Mouse (Mus musculus) liver, embryonic 11.5 days (tissue): ENCODE results near the gene Ms4a4d. TPM values are rescaled to one million over a fixed set of nuclear protein-coding genes. Genes with fewer than 3 reads are reported as not detected.
"Not testable (repeated sequence)": the region's sequence is repeated elsewhere in the genome, so short reads cannot be mapped to it uniquely, and the experiment has no call there.

Experiments used
- ATAC-seq: fragments of 200-750 bp; cut with Nextera tagmentation; replicated peaks from 2 replicates; pipeline ENCODE4 v1.8.0; 2017; ENCODE audit warnings: moderate number of reproducible peaks, mild to moderate bottlenecking, moderate TSS enrichment, moderate library complexity; ENCODE audit not compliant: low FRiP score
- DNase-seq: peaks from one replicate; pipeline ENCODE4 v3.0.0-alpha.2; 2017; ENCODE audit warnings: low spot score
- H3K27ac ChIP-seq: fragments of 300-500 bp; sonication (generic); 2 replicates; pipeline ENCODE4 v1.5.1; 2014; ENCODE audit warnings: mild to moderate bottlenecking, low read depth, low read length, control low read depth
- H3K27me3 ChIP-seq: fragments of 300-500 bp; sonication (generic); replicated peaks from 2 replicates; pipeline ENCODE4 v1.6.1; 2014; ENCODE audit warnings: low read length, mixed read lengths; ENCODE audit not compliant: control insufficient read depth, insufficient read depth
- H3K36me3 ChIP-seq: fragments of 300-500 bp; sonication (generic); 2 replicates; pipeline ENCODE4 v1.6.1; 2014; ENCODE audit warnings: mild to moderate bottlenecking, low read length, moderate library complexity, mixed read lengths; ENCODE audit not compliant: control insufficient read depth, insufficient read depth
- H3K4me1 ChIP-seq: fragments of 300-500 bp; sonication (generic); replicated peaks from 2 replicates; pipeline ENCODE4 v1.6.1; 2014; ENCODE audit warnings: low read length, mixed read lengths; ENCODE audit not compliant: control insufficient read depth, insufficient read depth
- H3K4me2 ChIP-seq: fragments of 300-500 bp; sonication (generic); 2 replicates; pipeline ENCODE4 v1.6.1; 2014; ENCODE audit warnings: mild to moderate bottlenecking, control low read depth, moderate library complexity
- H3K4me3 ChIP-seq: fragments of 300-500 bp; sonication (generic); 2 replicates; pipeline ENCODE4 v1.5.1; 2014; ENCODE audit warnings: low read depth, low read length, control low read depth
- H3K9ac ChIP-seq: fragments of 300-500 bp; sonication (generic); 2 replicates; pipeline ENCODE4 v1.6.1; 2014; ENCODE audit warnings: low read depth, low read length, control low read depth
- H3K9me3 ChIP-seq: fragments of 300-500 bp; sonication (generic); 2 replicates; pipeline ENCODE4 v1.6.1; 2016; ENCODE audit warnings: low read length, inconsistent platforms, mixed read lengths; ENCODE audit not compliant: control insufficient read depth
- WGBS: fragments of 180-500 bp; shearing (Covaris S2); extraction: QIAGEN DNeasy Blood & Tissue Kit; methylation state at CpG from one replicate; pipeline ENCODE4 v1.1.7; 2014; 5-methylcytosine and 5-hydroxymethylcytosine counted together
- polyA plus RNA-seq: library from polyadenylated mRNA; unstranded; fragments of >200 nt; fragmentation: Nextera tagmentation; extraction: Ambion mirVana; gene quantifications from 2 replicates; pipeline ENCODE4 v1.2.1, GENCODE M21; 2014

Gene Ms4a4d
- 0.29 and 0.31 TPM in 2 replicates for polyA plus RNA-seq

- no peaks in the 10 kb centered on the region for H3K9me3 ChIP-seq
- no peak within 1 kb of the TSS for H3K9ac ChIP-seq
- H3K4me1 ChIP-seq, result no peaks in the 10 kb centered on the region
- DNase-seq (no peak), ATAC-seq (no peak)
- H3K4me3 ChIP-seq, result no peak within 1 kb of the TSS
- no peaks in the 10 kb centered on the region for H3K36me3 ChIP-seq
- no peak within 1 kb of the TSS for H3K4me2 ChIP-seq
- no peaks in the 10 kb centered on the region for H3K27me3 ChIP-seq
- WGBS, result 14% methylated on average over 7 of the region's 7 CpGs
- no peak within 1 kb of the TSS for H3K27ac ChIP-seq
Observed at GRCm38 (mm10) chr19:11536593-11536992, at the start of gene Ms4a4d. Ms4a4d (plus strand) TSS chr19:11536801.

GRCm38 (mm10) chr19:11491406-11492189 is 45.0 kb upstream of the Ms4a4d start:
- DNase-seq (no peak), ATAC-seq (no peak)
- Histone ChIP-seq H3K9ac (no peak overlapping the region), H3K27me3 (no peaks in the 10 kb centered on the region), H3K4me1 (no peaks in the 10 kb centered on the region), H3K4me2 (no peak overlapping the region), H3K4me3 (no peak overlapping the region), H3K36me3 (no peaks in the 10 kb centered on the region), H3K27ac (no peak overlapping the region), H3K9me3 (no peaks in the 10 kb centered on the region)
- 61% methylated on average over 4 of the region's 4 CpGs for WGBS

- Histone ChIP-seq H3K4me1 (no peaks in the 10 kb centered on the region), H3K4me3 (no peak overlapping the region), H3K27me3 (no peaks in the 10 kb centered on the region), H3K9me3 (no peaks in the 10 kb centered on the region), H3K27ac (no peak overlapping the region), H3K4me2 (no peak overlapping the region), H3K9ac (no peak overlapping the region), H3K36me3 (no peaks in the 10 kb centered on the region)
- 83% methylated on average over 1 of the region's 1 CpGs for WGBS
- ATAC-seq (no peak), DNase-seq (no peak)
Observed at GRCm38 (mm10) chr19:11492671-11493070, 43.9 kb upstream of the Ms4a4d start.

DNA sequence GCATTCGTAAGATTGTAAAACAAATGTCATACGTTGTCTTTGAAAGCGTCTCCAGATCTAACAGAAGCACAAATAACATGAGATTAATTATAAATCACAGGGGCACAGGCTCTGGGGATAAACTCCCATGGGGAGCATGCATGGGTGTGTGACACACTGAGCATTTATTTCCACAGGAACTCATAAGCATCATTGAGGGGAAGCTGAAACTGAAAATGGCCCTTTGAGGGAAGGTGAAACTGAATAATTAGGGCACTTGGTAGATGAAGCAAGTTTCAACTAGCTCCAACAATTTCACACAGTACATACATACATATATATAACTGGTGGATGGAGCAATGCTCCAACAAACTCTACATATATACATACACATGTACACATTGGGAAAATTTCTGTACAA is 42.1 kb upstream of the Ms4a4d start:
- no peak overlapping the region for H3K4me3 ChIP-seq
- H3K4me1 ChIP-seq, result no peaks in the 10 kb centered on the region
- 77% methylated on average over 3 of the region's 3 CpGs for WGBS
- no peak for ATAC-seq
- no peaks in the 10 kb centered on the region for H3K9me3 ChIP-seq
- DNase-seq, result no peak
- H3K27ac ChIP-seq, result no peak overlapping the region
- H3K36me3 ChIP-seq, result no peaks in the 10 kb centered on the region
- H3K27me3 ChIP-seq, result no peaks in the 10 kb centered on the region
- no peak overlapping the region for H3K9ac ChIP-seq
- no peak overlapping the region for H3K4me2 ChIP-seq

DNA sequence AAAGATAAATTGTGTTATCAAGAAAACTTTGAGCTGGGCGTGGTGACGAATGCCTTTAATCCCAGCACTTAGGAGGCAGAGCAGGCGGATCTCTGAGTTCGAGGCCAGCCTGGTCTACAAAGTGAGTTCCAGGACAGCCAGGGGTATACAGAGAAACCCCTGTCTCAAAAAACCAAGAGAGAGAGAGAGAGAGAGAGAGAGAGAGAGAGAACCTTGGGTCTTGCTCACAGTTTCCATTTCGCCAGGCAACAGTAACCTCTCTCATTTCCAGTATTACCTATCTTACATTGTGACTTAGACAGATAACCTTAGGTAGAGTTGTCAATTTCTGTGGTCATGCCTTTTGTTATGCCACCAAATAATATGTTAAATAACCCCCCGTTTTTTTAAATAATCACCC is 40.2 kb upstream of the Ms4a4d start:
- WGBS, result 71% methylated on average over 6 of the region's 6 CpGs
- Histone ChIP-seq H3K27me3 (no peaks in the 10 kb centered on the region), H3K36me3 (no peaks in the 10 kb centered on the region), H3K4me3 (no peak overlapping the region), H3K4me1 (no peaks in the 10 kb centered on the region), H3K27ac (no peak overlapping the region), H3K4me2 (no peak overlapping the region), H3K9me3 (no peaks in the 10 kb centered on the region), H3K9ac (no peak overlapping the region)
- ATAC-seq (no peak), DNase-seq (no peak)

- 71% methylated on average over 1 of the region's 1 CpGs for WGBS
- DNase-seq, H3K4me3 ChIP-seq, H3K36me3 ChIP-seq, H3K4me2 ChIP-seq, H3K9ac ChIP-seq, H3K27ac ChIP-seq, ATAC-seq, H3K27me3 ChIP-seq, H3K4me1 ChIP-seq, H3K9me3 ChIP-seq: not testable (repeated sequence)
Observed at GRCm38 (mm10) chr19:11497300-11497699, 39.3 kb upstream of the Ms4a4d start.

DNA sequence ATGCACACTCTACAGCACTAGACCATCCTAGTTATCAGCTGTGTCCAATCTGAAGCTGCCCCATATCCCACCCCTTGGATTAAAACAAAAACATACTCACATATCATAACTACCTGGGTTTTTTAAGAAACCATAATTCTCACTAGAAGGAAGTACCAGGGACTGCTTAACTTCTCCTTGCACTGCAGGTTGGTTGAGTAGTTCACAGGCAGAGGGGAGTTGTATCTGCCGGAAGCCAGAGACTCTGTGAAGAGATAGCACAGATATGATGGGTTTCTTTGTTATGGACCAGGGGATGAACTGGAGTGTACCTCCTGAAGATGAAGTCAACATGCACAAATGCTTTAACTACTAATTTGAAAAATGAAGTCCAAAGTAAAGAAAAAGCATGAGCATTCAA is 35.8 kb upstream of the Ms4a4d start:
- H3K9me3 ChIP-seq, result no peaks in the 10 kb centered on the region
- H3K27me3 ChIP-seq, result no peaks in the 10 kb centered on the region
- H3K27ac ChIP-seq, result no peak overlapping the region
- no peaks in the 10 kb centered on the region for H3K4me1 ChIP-seq
- ATAC-seq, result no peak
- H3K36me3 ChIP-seq, result no peaks in the 10 kb centered on the region
- no peak overlapping the region for H3K4me3 ChIP-seq
- DNase-seq, result no peak
- H3K4me2 ChIP-seq, result no peak overlapping the region
- H3K9ac ChIP-seq, result no peak overlapping the region
- 67% methylated on average over 1 of the region's 1 CpGs for WGBS

DNA sequence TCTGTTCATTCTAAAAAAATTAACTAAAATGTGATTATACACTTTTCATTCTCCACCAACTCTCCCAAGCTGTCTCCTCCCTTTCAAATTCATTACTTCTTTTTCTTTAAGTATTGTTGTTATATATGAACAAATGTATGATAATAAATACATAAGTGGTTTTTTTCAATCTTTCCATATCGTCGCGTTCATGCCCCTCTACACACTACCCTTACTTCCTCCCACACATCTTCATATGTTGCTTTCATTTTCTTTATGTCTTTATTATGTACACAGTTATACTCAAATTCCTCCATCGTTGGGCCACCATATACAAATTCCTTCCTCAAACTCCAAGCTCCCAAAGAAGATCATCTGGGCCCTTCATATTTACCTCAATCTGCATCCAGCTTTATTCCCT is 35.3 kb upstream of the Ms4a4d start:
- ATAC-seq, result no peak
- WGBS, result 81% methylated on average over 4 of the region's 4 CpGs

GRCm38 (mm10) chr19:11504857-11505256 is 31.7 kb upstream of the Ms4a4d start:
- 76% methylated on average over 1 of the region's 1 CpGs for WGBS
- DNase-seq (no peak), ATAC-seq (no peak)
- Histone ChIP-seq H3K27me3 (no peaks in the 10 kb centered on the region), H3K4me2 (no peak overlapping the region), H3K27ac (no peak overlapping the region), H3K36me3 (no peaks in the 10 kb centered on the region), H3K4me1 (no peaks in the 10 kb centered on the region), H3K9me3 (no peaks in the 10 kb centered on the region), H3K9ac (no peak overlapping the region), H3K4me3 (no peak overlapping the region)

More for the DNA sequence above, 35.3 kb upstream of the Ms4a4d start:
- Histone ChIP-seq H3K9ac (no peak overlapping the region), H3K4me3 (no peak overlapping the region), H3K4me2 (no peak overlapping the region), H3K36me3 (no peaks in the 10 kb centered on the region), H3K4me1 (no peaks in the 10 kb centered on the region), H3K27me3 (no peaks in the 10 kb centered on the region), H3K27ac (no peak overlapping the region), H3K9me3 (no peaks in the 10 kb centered on the region)
- no peak for DNase-seq
